Mouse (Mus musculus) forebrain, embryonic 11.5 days (tissue): ENCODE measurements around the gene Dip2c. TPM values are rescaled to one million over a fixed set of nuclear protein-coding genes. Genes with fewer than 3 reads are reported as not detected.

ENCODE experiments used
- ATAC-seq: fragments of 200-750 bp; cut with Nextera tagmentation; replicated peaks from 2 replicates; pipeline ENCODE4 v1.8.0; 2017; ENCODE audit warnings: moderate TSS enrichment; ENCODE audit not compliant: low FRiP score
- DNase-seq: peaks from one replicate; pipeline ENCODE4 v3.0.0-alpha.2; 2017; ENCODE audit warnings: low spot score
- H3K27ac ChIP-seq: fragments of 300-500 bp; sonication (generic); 2 replicates; pipeline ENCODE4 v1.5.1; 2014; ENCODE audit warnings: low read depth, low read length
- H3K27me3 ChIP-seq: fragments of 300-500 bp; sonication (generic); 2 replicates; pipeline ENCODE4 v1.6.1; 2014; ENCODE audit warnings: mild to moderate bottlenecking, low read length, mixed read lengths; ENCODE audit not compliant: control insufficient read depth, insufficient read depth
- H3K36me3 ChIP-seq: fragments of 300-500 bp; sonication (generic); 2 replicates; pipeline ENCODE4 v1.6.1; 2014; ENCODE audit warnings: mild to moderate bottlenecking, low read length, moderate library complexity, mixed read lengths; ENCODE audit not compliant: control insufficient read depth, insufficient read depth
- H3K4me1 ChIP-seq: fragments of 300-500 bp; sonication (generic); replicated peaks from 2 replicates; pipeline ENCODE4 v1.6.1; 2014; ENCODE audit warnings: low read length, mixed read lengths; ENCODE audit not compliant: control insufficient read depth, insufficient read depth
- H3K4me2 ChIP-seq: fragments of 300-500 bp; sonication (generic); 2 replicates; pipeline ENCODE4 v1.6.1; 2014; ENCODE audit warnings: low read depth, mild to moderate bottlenecking, low read length, moderate library complexity, mixed read lengths; ENCODE audit not compliant: severe bottlenecking
- H3K4me3 ChIP-seq: fragments of 300-500 bp; sonication (generic); 2 replicates; pipeline ENCODE4 v1.5.1; 2014; ENCODE audit warnings: low read depth, low read length
- H3K9ac ChIP-seq: fragments of 300-500 bp; sonication (generic); 2 replicates; pipeline ENCODE4 v1.6.1; 2014; ENCODE audit warnings: low read length
- H3K9me3 ChIP-seq: fragments of 300-500 bp; sonication (generic); 2 replicates; pipeline ENCODE4 v1.6.1; 2016; ENCODE audit warnings: low read length, mixed read lengths; ENCODE audit not compliant: control insufficient read depth
- WGBS: fragments of 180-500 bp; shearing (Covaris S2); extraction: QIAGEN DNeasy Blood & Tissue Kit; methylation state at CpG from one replicate; pipeline ENCODE4 v1.1.7; 2014; 5-methylcytosine and 5-hydroxymethylcytosine counted together
- polyA plus RNA-seq: library from polyadenylated mRNA; unstranded; fragments of >200 nt; fragmentation: Nextera tagmentation; extraction: Ambion mirVana; gene quantifications from 2 replicates; pipeline ENCODE4 v1.2.1, GENCODE M21; 2014

Dip2c gene
- polyA plus RNA-seq, 1 experiment from 2014 or later = 9.0 TPM

GRCm38 (mm10) chr13:9342696-9343095, 66.4 kb downstream of the Dip2c start:
- Histone ChIP-seq H3K27ac (no peak overlapping the region), H3K4me2 (no peak overlapping the region), H3K4me3 (no peak overlapping the region), H3K27me3 (no peaks in the 10 kb centered on the region), H3K9ac (no peak overlapping the region), H3K36me3 (no peaks in the 10 kb centered on the region), H3K9me3 (no peaks in the 10 kb centered on the region), H3K4me1 (no peaks in the 10 kb centered on the region)
- DNase-seq (no peak), ATAC-seq (no peak)
- 96% methylated on average over 1 of the region's 1 CpGs for WGBS

- H3K9ac ChIP-seq = no peak overlapping the region
- H3K36me3 ChIP-seq = no peaks in the 10 kb centered on the region
- H3K4me3 ChIP-seq = no peak overlapping the region
- H3K4me1 ChIP-seq = no peaks in the 10 kb centered on the region
- DNase-seq = no peak
- H3K27me3 ChIP-seq = no peaks in the 10 kb centered on the region
- H3K27ac ChIP-seq = no peak overlapping the region
- no peak for ATAC-seq
- no peaks in the 10 kb centered on the region for H3K9me3 ChIP-seq
- 88% methylated on average over 3 of the region's 3 CpGs for WGBS
- no peak overlapping the region for H3K4me2 ChIP-seq
Measured at GRCm38 (mm10) chr13:9347448-9347847, 71.1 kb downstream of the Dip2c start.

- Histone ChIP-seq H3K4me1 (peaks cover 3% of the 10 kb centered on the region; the same call in 1 of the 2 replicates), H3K27me3 (no peaks in the 10 kb centered on the region), H3K4me3 (no peak overlapping the region), H3K9me3 (no peaks in the 10 kb centered on the region), H3K4me2 (no peak overlapping the region), H3K36me3 (no peaks in the 10 kb centered on the region), H3K27ac (no peak overlapping the region), H3K9ac (no peak overlapping the region)
- ATAC-seq = no peak
- no peak for DNase-seq
- 84% methylated on average over 2 of the region's 2 CpGs for WGBS
Measured at GRCm38 (mm10) chr13:9350670-9351069, 74.3 kb downstream of the Dip2c start.

GRCm38 (mm10) chr13:9353890-9354289, 77.6 kb downstream of the Dip2c start:
- Histone ChIP-seq H3K4me2 (no peak overlapping the region), H3K27ac (no peak overlapping the region), H3K4me3 (no peak overlapping the region), H3K9ac (no peak overlapping the region), H3K27me3 (no peaks in the 10 kb centered on the region), H3K36me3 (no peaks in the 10 kb centered on the region), H3K9me3 (no peaks in the 10 kb centered on the region), H3K4me1 (peaks cover 3% of the 10 kb centered on the region; the same call in 1 of the 2 replicates)
- DNase-seq (no peak), ATAC-seq (no peak)
- 96% methylated on average over 1 of the region's 1 CpGs for WGBS

GRCm38 (mm10) chr13:9355331-9355730, 79.0 kb downstream of the Dip2c start:
- Histone ChIP-seq H3K4me2 (no peak overlapping the region), H3K27ac (no peak overlapping the region), H3K27me3 (no peaks in the 10 kb centered on the region), H3K9me3 (no peaks in the 10 kb centered on the region), H3K36me3 (no peaks in the 10 kb centered on the region), H3K4me3 (no peak overlapping the region), H3K4me1 (peaks cover 3% of the 10 kb centered on the region; the same call in 1 of the 2 replicates), H3K9ac (no peak overlapping the region)
- peak; percentile 78 for ATAC-seq
- 21% methylated on average over 4 of the region's 4 CpGs for WGBS
- DNase-seq = no peak

- no peaks in the 10 kb centered on the region for H3K9me3 ChIP-seq
- H3K36me3 ChIP-seq = no peaks in the 10 kb centered on the region
- DNase-seq = no peak
- no peak overlapping the region for H3K4me2 ChIP-seq
- no peak overlapping the region for H3K27ac ChIP-seq
- H3K9ac ChIP-seq = no peak overlapping the region
- H3K27me3 ChIP-seq = no peaks in the 10 kb centered on the region
- ATAC-seq = no peak
- 91% methylated on average over 2 of the region's 2 CpGs for WGBS
- H3K4me1 ChIP-seq = no peaks in the 10 kb centered on the region
- no peak overlapping the region for H3K4me3 ChIP-seq
Measured at GRCm38 (mm10) chr13:9361457-9361856, 85.1 kb downstream of the Dip2c start.

- Histone ChIP-seq H3K9ac (no peak overlapping the region), H3K9me3 (no peaks in the 10 kb centered on the region), H3K4me3 (no peak overlapping the region), H3K27me3 (no peaks in the 10 kb centered on the region), H3K27ac (no peak overlapping the region), H3K4me1 (no peaks in the 10 kb centered on the region), H3K4me2 (no peak overlapping the region), H3K36me3 (no peaks in the 10 kb centered on the region)
- no peak for DNase-seq
- 89% methylated on average over 1 of the region's 1 CpGs for WGBS
- no peak for ATAC-seq
Measured at GRCm38 (mm10) chr13:9371387-9371786, 95.1 kb downstream of the Dip2c start.

GRCm38 (mm10) chr13:9377130-9377529, 100.8 kb downstream of the Dip2c start:
- Histone ChIP-seq H3K9me3 (no peaks in the 10 kb centered on the region), H3K36me3 (no peaks in the 10 kb centered on the region), H3K27ac (no peak overlapping the region), H3K4me1 (no peaks in the 10 kb centered on the region), H3K4me2 (no peak overlapping the region), H3K27me3 (no peaks in the 10 kb centered on the region), H3K9ac (no peak overlapping the region), H3K4me3 (no peak overlapping the region)
- no peak for DNase-seq
- ATAC-seq = no peak
- 89% methylated on average over 2 of the region's 2 CpGs for WGBS

GRCm38 (mm10) chr13:9380740-9381410, 104.5 kb downstream of the Dip2c start:
- WGBS = 88% methylated on average over 5 of the region's 5 CpGs
- Histone ChIP-seq H3K9ac (no peak overlapping the region), H3K9me3 (no peaks in the 10 kb centered on the region), H3K27ac (no peak overlapping the region), H3K27me3 (no peaks in the 10 kb centered on the region), H3K4me1 (no peaks in the 10 kb centered on the region), H3K4me3 (no peak overlapping the region), H3K4me2 (no peak overlapping the region), H3K36me3 (no peaks in the 10 kb centered on the region)
- DNase-seq (no peak), ATAC-seq (no peak)
